Mouse (Mus musculus): ENCODE results near the gene Tpk1. TPM values are rescaled to one million over a fixed set of nuclear protein-coding genes. Genes with fewer than 3 reads are reported as not detected.

Tpk1 gene
- total and polyA plus RNA-seq, 3 experiments, result 3.5 to 12.6 TPM; not detected in 1

- H3K9ac ChIP-seq (ENCODE audit: control insufficient read depth, low read depth, low read length, poor library complexity, severe bottlenecking), result no peak overlapping the region
- TF ChIP-seq MYC (IDR thresholded peaks at IDR 0.05; ENCODE audit: low read depth, low read length), result no peak
- TF ChIP-seq ZNF384 (IDR thresholded peaks at IDR 0.05; ENCODE audit: low read depth, low read length), result peak; percentile 76
- TF ChIP-seq ZMIZ1 (IDR thresholded peaks at IDR 0.05; ENCODE audit: low read depth, low read length), result no peak
- TF ChIP-seq UBTF (IDR thresholded peaks at IDR 0.05; ENCODE audit: borderline replicate concordance, insufficient read depth, low read depth, low read length), result no peak
- H3K79me2 ChIP-seq (ENCODE audit: control insufficient read depth, insufficient read depth, low read length, poor library complexity), result no peaks in the 10 kb centered on the region
- no peaks in the 10 kb centered on the region for H3K36me3 ChIP-seq (ENCODE audit: control insufficient read depth in 1 of 2, insufficient read depth in 2 of 2, low read length in 2 of 2)
- H3K4me3 ChIP-seq (ENCODE audit: control insufficient read depth in 1 of 2, insufficient read depth in 1 of 2, low read depth in 2 of 2, low read length in 2 of 2), result peak overlapping the region; percentile 1 to 29; a peak in 2 of 4 replicates
- no peak overlapping the region for H3K27ac ChIP-seq (ENCODE audit: control insufficient read depth, low read depth, low read length)
- peak; percentile 17 for DNase-seq (ENCODE audit: low read depth, low spot score)
- H3K4me1 ChIP-seq (ENCODE audit: control insufficient read depth in 1 of 2, insufficient read depth in 2 of 2, low read length in 2 of 2), result peaks cover 0 to 5% of the 10 kb centered on the region in 2 experiments; a peak in 1 of 4 replicates
- no peaks in the 10 kb centered on the region for H3K27me3 ChIP-seq (ENCODE audit: control insufficient read depth in 1 of 2, insufficient read depth in 2 of 2, low read length in 2 of 2)
- no peaks in the 10 kb centered on the region for H3K9me3 ChIP-seq (replicated peaks; ENCODE audit: insufficient read depth, low read length)
Measured at GRCm38 (mm10) chr6:43702810-43703614, 36.9 kb upstream of the Tpk1 start.

DNA sequence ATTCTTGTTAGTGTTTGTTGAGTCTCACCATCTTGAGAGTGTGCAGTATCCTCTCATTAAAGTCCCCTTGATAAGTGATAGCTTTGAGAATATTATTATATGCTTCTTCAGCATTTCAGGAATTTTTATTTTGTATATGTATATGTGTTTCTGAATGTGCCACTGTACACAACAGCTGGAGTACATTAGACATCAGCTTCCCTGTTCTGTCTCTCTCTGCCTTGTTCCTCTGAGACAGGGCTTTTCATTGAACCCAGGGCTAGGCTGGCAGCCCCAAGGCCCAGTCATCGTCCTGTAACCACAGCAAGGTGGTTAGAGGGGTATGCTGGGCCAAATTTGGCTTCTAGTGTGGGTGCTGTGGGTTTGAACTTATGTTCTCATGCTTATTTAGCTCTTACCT lies 25.8 kb upstream of the Tpk1 start:
- TF ChIP-seq SIN3A (IDR thresholded peaks at IDR 0.05; ENCODE audit: low read length), result no peak
- TF ChIP-seq E2F4 (IDR thresholded peaks at IDR 0.05; ENCODE audit: borderline replicate concordance, low read depth, low read length), result no peak
- TF ChIP-seq USF2 (IDR thresholded peaks at IDR 0.05; ENCODE audit: borderline replicate concordance in 1 of 2, insufficient read depth in 1 of 2, low read depth in 1 of 2, low read length in 2 of 2), result no peak
- TF ChIP-seq KAT2A (conservative IDR thresholded peaks at IDR 0.05; ENCODE audit: low read depth, low read length), result no peak
- TF ChIP-seq ZC3H11A (IDR thresholded peaks at IDR 0.05; ENCODE audit: low read depth, low read length), result no peak
- no peak for TF ChIP-seq ELF1 (IDR thresholded peaks at IDR 0.05; ENCODE audit: low read depth, low read length)
- TF ChIP-seq MAX (IDR thresholded peaks at IDR 0.05; ENCODE audit: low read length), result no peak
- TF ChIP-seq ZMIZ1 (IDR thresholded peaks at IDR 0.05; ENCODE audit: low read depth, low read length), result no peak
- TF ChIP-seq MAZ (IDR thresholded peaks at IDR 0.05; ENCODE audit: low read depth, low read length), result no peak
- TF ChIP-seq TAL1 (IDR thresholded peaks at IDR 0.05; ENCODE audit: low read length), result no peak
- TF ChIP-seq MYC (IDR thresholded peaks at IDR 0.05; ENCODE audit: low read depth, low read length), result no peak
- Histone ChIP-seq H3K9me3 (replicated peaks; ENCODE audit: insufficient read depth, low read length) (no peaks in the 10 kb centered on the region), H3K36me3 (ENCODE audit: control insufficient read depth in 1 of 2, insufficient read depth in 2 of 2, low read length in 2 of 2) (no peaks in the 10 kb centered on the region), H3K27me3 (ENCODE audit: control insufficient read depth in 1 of 2, insufficient read depth in 2 of 2, low read length in 2 of 2) (no peaks in the 10 kb centered on the region; a peak in 2 of 4 replicates), H3K79me2 (ENCODE audit: control insufficient read depth, insufficient read depth, low read length, poor library complexity) (no peaks in the 10 kb centered on the region), H3K27ac (ENCODE audit: control insufficient read depth, low read depth, low read length) (no peak overlapping the region), H3K9ac (ENCODE audit: control insufficient read depth, low read depth, low read length, poor library complexity, severe bottlenecking) (no peak overlapping the region), H3K4me1 (ENCODE audit: control insufficient read depth in 1 of 2, insufficient read depth in 2 of 2, low read length in 2 of 2) (no peaks in the 10 kb centered on the region), H3K4me3 (ENCODE audit: control insufficient read depth in 1 of 2, insufficient read depth in 1 of 2, low read depth in 2 of 2, low read length in 2 of 2) (no peak overlapping the region)
- no peak for DNase-seq (ENCODE audit: low read depth, low spot score)
